Mouse (Mus musculus) spleen, adult 2 months (tissue): Measurements from ENCODE around the gene Tmem150b.

Experiments
- CTCF ChIP-seq: fragments of 200-500 bp; IDR thresholded peaks from 2 replicates; pipeline ENCODE4 v1.5.1; 2011; ENCODE audit warnings: mild to moderate bottlenecking, inconsistent platforms; ENCODE audit not compliant: insufficient read depth, insufficient read length, insufficient replicate concordance; ENCODE audit errors: extremely low read depth
- POLR2A ChIP-seq: fragments of 200-500 bp; IDR thresholded peaks from 2 replicates; pipeline ENCODE4 v1.6.1; 2011; ENCODE audit warnings: low read depth, low read length, inconsistent platforms

GRCm38 (mm10) chr7:4702334-4702733, 22.7 kb downstream of the Tmem150b start:
- no peak for TF ChIP-seq CTCF
- no peak for TF ChIP-seq POLR2A
